Comparison of ENCODE assay signal across 8 mouse cellular contexts in genomic region chr11:69994401-69995090, GRCm38 (mm10). TPM values are rescaled to one million over a fixed set of nuclear protein-coding genes. Genes with fewer than 3 reads are reported as not detected.
DNase-seq lines count a peak whose midpoint lies in the region; ATAC-seq lines count a peak whose summit lies in the region.

No protein-coding gene starts in this region.

- no peaks in the 10 kb centered on the region for H3K27me3 ChIP-seq in hindbrain, embryonic 11.5 days (ENCODE audit: control insufficient read depth, insufficient read depth, low read length)
- no peaks in the 10 kb centered on the region for H3K27me3 ChIP-seq in hindbrain, embryonic 16.5 days (replicated peaks; ENCODE audit: control insufficient read depth, insufficient read depth, low read length)
- H3K27me3 ChIP-seq in embryonic facial prominence, embryonic 15.5 days: no peaks in the 10 kb centered on the region
- H3K27me3 ChIP-seq in liver, embryonic 15.5 days: no peaks in the 10 kb centered on the region

- 87% methylated on average over 11 of the region's 11 CpGs for WGBS in hindbrain, embryonic 11.5 days
- 87% methylated on average over 11 of the region's 11 CpGs for WGBS in hindbrain, embryonic 16.5 days
- 86% methylated on average over 11 of the region's 11 CpGs for WGBS in embryonic facial prominence, embryonic 15.5 days
- 77% methylated on average over 11 of the region's 11 CpGs for WGBS in liver, embryonic 15.5 days (ENCODE audit: insufficient replicate concordance)

- H3K4me1 ChIP-seq in hindbrain, embryonic 11.5 days (replicated peaks; ENCODE audit: control insufficient read depth, insufficient read depth, low read length): peaks cover 12% of the 10 kb centered on the region
- H3K4me1 ChIP-seq in hindbrain, embryonic 16.5 days (ENCODE audit: control insufficient read depth, insufficient read depth, low read depth, low read length): peaks cover 22% of the 10 kb centered on the region
- peaks cover 40% of the 10 kb centered on the region for H3K4me1 ChIP-seq in embryonic facial prominence, embryonic 15.5 days
- H3K4me1 ChIP-seq in liver, embryonic 15.5 days (replicated peaks): peaks cover 62% of the 10 kb centered on the region

- no peak overlapping the region for H3K27ac ChIP-seq in hindbrain, embryonic 11.5 days (ENCODE audit: low read depth, low read length)
- H3K27ac ChIP-seq in hindbrain, embryonic 16.5 days (ENCODE audit: low read depth, low read length): no peak overlapping the region
- 0 out of 2 replicates have a peak overlapping the region, but pooled peaks have one; percentile 17 for H3K27ac ChIP-seq in embryonic facial prominence, embryonic 15.5 days (replicated peaks)
- peak overlapping the region; percentile 99 for H3K27ac ChIP-seq in liver, embryonic 15.5 days (replicated peaks)

- H3K9ac ChIP-seq in hindbrain, embryonic 11.5 days (ENCODE audit: low read depth, low read length): no peak overlapping the region
- H3K9ac ChIP-seq in hindbrain, embryonic 16.5 days (ENCODE audit: low read depth, low read length): no peak overlapping the region
- H3K9ac ChIP-seq in embryonic facial prominence, embryonic 15.5 days: no peak overlapping the region
- H3K9ac ChIP-seq in liver, embryonic 15.5 days: peak overlapping the region; percentile 31; the same call in 1 of the 2 replicates

- no peak for ATAC-seq in hindbrain, embryonic 11.5 days (ENCODE audit: low FRiP score)
- no peak for ATAC-seq in hindbrain, embryonic 16.5 days
- ATAC-seq in embryonic facial prominence, embryonic 15.5 days (ENCODE audit: insufficient number of reproducible peaks, low FRiP score, low TSS enrichment, low read depth): no peak
- ATAC-seq in liver, embryonic 15.5 days (ENCODE audit: insufficient read depth): no peak

- H3K4me2 ChIP-seq in hindbrain, embryonic 11.5 days (replicated peaks; ENCODE audit: low read depth, low read length): no peak overlapping the region
- H3K4me2 ChIP-seq in hindbrain, embryonic 16.5 days (ENCODE audit: low read length): no peak overlapping the region
- H3K4me2 ChIP-seq in embryonic facial prominence, embryonic 15.5 days (replicated peaks): no peak overlapping the region
- H3K4me2 ChIP-seq in liver, embryonic 15.5 days: peak overlapping the region; percentile 95

- H3K4me3 ChIP-seq in hindbrain, embryonic 11.5 days (ENCODE audit: low read depth, low read length): peak overlapping the region; percentile 96
- no peak overlapping the region for H3K4me3 ChIP-seq in hindbrain, embryonic 16.5 days (ENCODE audit: low read length)
- H3K4me3 ChIP-seq in embryonic facial prominence, embryonic 15.5 days (replicated peaks): no peak overlapping the region
- peak overlapping the region; percentile 89 for H3K4me3 ChIP-seq in liver, embryonic 15.5 days (replicated peaks)

- DNase-seq in hindbrain, embryonic 11.5 days (ENCODE audit: low spot score): no peak
- peak; percentile 42 for DNase-seq in ES-CJ7 (ENCODE audit: low read depth, low spot score)
- DNase-seq in adrenal gland, postnatal 14 days: no peak
- no peak for DNase-seq in thymus, postnatal 36 days
- DNase-seq in urinary bladder, adult 2 months (ENCODE audit: low spot score): no peak

- peaks cover 9% of the 10 kb centered on the region for H3K36me3 ChIP-seq in hindbrain, embryonic 11.5 days (ENCODE audit: control insufficient read depth, insufficient read depth, low read length)
- H3K36me3 ChIP-seq in hindbrain, embryonic 16.5 days (ENCODE audit: control insufficient read depth, insufficient read depth, low read length): peaks cover 32% of the 10 kb centered on the region
- peaks cover 44% of the 10 kb centered on the region for H3K36me3 ChIP-seq in embryonic facial prominence, embryonic 15.5 days
- peaks cover 51% of the 10 kb centered on the region for H3K36me3 ChIP-seq in liver, embryonic 15.5 days (replicated peaks)

- H3K9me3 ChIP-seq in hindbrain, embryonic 11.5 days (ENCODE audit: control insufficient read depth, low read length): no peaks in the 10 kb centered on the region
- no peaks in the 10 kb centered on the region for H3K9me3 ChIP-seq in hindbrain, embryonic 16.5 days (ENCODE audit: control insufficient read depth, low read length)
- H3K9me3 ChIP-seq in embryonic facial prominence, embryonic 15.5 days (replicated peaks): no peaks in the 10 kb centered on the region
- H3K9me3 ChIP-seq in liver, embryonic 15.5 days (replicated peaks): no peaks in the 10 kb centered on the region

RNA-seq across cellular contexts. Expression of gene Phf23, which starts 1.0 kb away (rescaled TPM):
- polyA plus RNA-seq in hindbrain, embryonic 11.5 days (2014; fragmentation: Nextera tagmentation; extraction: Ambion mirVana): 56.7 and 57.5 TPM in 2 replicates
- polyA plus RNA-seq in hindbrain, embryonic 16.5 days (2015; fragmentation: Nextera tagmentation; extraction: Ambion mirVana): 54.2 and 55.4 TPM in 2 replicates
- 77.8 and 83.0 TPM in 2 replicates for polyA plus RNA-seq in embryonic facial prominence, embryonic 15.5 days (2015; fragmentation: Nextera tagmentation; extraction: Ambion mirVana)
- polyA plus RNA-seq in liver, embryonic 15.5 days (2015; fragmentation: Nextera tagmentation; extraction: Ambion mirVana): 23.1 and 24.0 TPM in 2 replicates
- total RNA-seq in adrenal gland, postnatal 14 days (2021): 47.3 and 53.2 TPM in 2 replicates
- 35.8 and 36.4 TPM in 2 replicates for polyA plus RNA-seq in urinary bladder, adult 2 months (2012; rRNA removed)

RNA-seq across cellular contexts. Expression of gene Gabarap, which starts 3.6 kb away (rescaled TPM):
- 621 and 643 TPM in 2 replicates for polyA plus RNA-seq in hindbrain, embryonic 11.5 days (2014; fragmentation: Nextera tagmentation; extraction: Ambion mirVana)
- polyA plus RNA-seq in hindbrain, embryonic 16.5 days (2015; fragmentation: Nextera tagmentation; extraction: Ambion mirVana): 576 and 581 TPM in 2 replicates
- polyA plus RNA-seq in embryonic facial prominence, embryonic 15.5 days (2015; fragmentation: Nextera tagmentation; extraction: Ambion mirVana): 543 and 559 TPM in 2 replicates
- 252 and 262 TPM in 2 replicates for polyA plus RNA-seq in liver, embryonic 15.5 days (2015; fragmentation: Nextera tagmentation; extraction: Ambion mirVana)
- 344 and 351 TPM in 2 replicates for total RNA-seq in adrenal gland, postnatal 14 days (2021)
- 374 and 440 TPM in 2 replicates for polyA plus RNA-seq in urinary bladder, adult 2 months (2012; rRNA removed)

RNA-seq across cellular contexts. Expression of gene Dvl2, which starts 5.8 kb away (rescaled TPM):
- 24.6 and 27.2 TPM in 2 replicates for polyA plus RNA-seq in hindbrain, embryonic 11.5 days (2014; fragmentation: Nextera tagmentation; extraction: Ambion mirVana)
- 21.0 and 25.4 TPM in 2 replicates for polyA plus RNA-seq in hindbrain, embryonic 16.5 days (2015; fragmentation: Nextera tagmentation; extraction: Ambion mirVana)
- polyA plus RNA-seq in embryonic facial prominence, embryonic 15.5 days (2015; fragmentation: Nextera tagmentation; extraction: Ambion mirVana): 47.3 and 52.3 TPM in 2 replicates
- polyA plus RNA-seq in liver, embryonic 15.5 days (2015; fragmentation: Nextera tagmentation; extraction: Ambion mirVana): 5.3 and 5.5 TPM in 2 replicates
- total RNA-seq in adrenal gland, postnatal 14 days (2021): 16.0 and 23.1 TPM in 2 replicates
- polyA plus RNA-seq in urinary bladder, adult 2 months (2012; rRNA removed): 11.9 and 16.7 TPM in 2 replicates

RNA-seq across cellular contexts. Expression of gene Elp5, which starts 12.2 kb away (rescaled TPM):
- polyA plus RNA-seq in hindbrain, embryonic 11.5 days (2014; fragmentation: Nextera tagmentation; extraction: Ambion mirVana): 154 and 163 TPM in 2 replicates
- 168 and 188 TPM in 2 replicates for polyA plus RNA-seq in hindbrain, embryonic 16.5 days (2015; fragmentation: Nextera tagmentation; extraction: Ambion mirVana)
- 112 and 113 TPM in 2 replicates for polyA plus RNA-seq in embryonic facial prominence, embryonic 15.5 days (2015; fragmentation: Nextera tagmentation; extraction: Ambion mirVana)
- 58.1 and 60.5 TPM in 2 replicates for polyA plus RNA-seq in liver, embryonic 15.5 days (2015; fragmentation: Nextera tagmentation; extraction: Ambion mirVana)
- total RNA-seq in adrenal gland, postnatal 14 days (2021): 65.2 and 73.2 TPM in 2 replicates
- 57.6 and 61.4 TPM in 2 replicates for polyA plus RNA-seq in urinary bladder, adult 2 months (2012; rRNA removed)

RNA-seq across cellular contexts. Expression of gene Ctdnep1, which starts 13.6 kb away (rescaled TPM):
- polyA plus RNA-seq in hindbrain, embryonic 11.5 days (2014; fragmentation: Nextera tagmentation; extraction: Ambion mirVana): 23.8 and 26.8 TPM in 2 replicates
- polyA plus RNA-seq in hindbrain, embryonic 16.5 days (2015; fragmentation: Nextera tagmentation; extraction: Ambion mirVana): 26.9 and 27.4 TPM in 2 replicates
- 31.6 and 34.9 TPM in 2 replicates for polyA plus RNA-seq in embryonic facial prominence, embryonic 15.5 days (2015; fragmentation: Nextera tagmentation; extraction: Ambion mirVana)
- polyA plus RNA-seq in liver, embryonic 15.5 days (2015; fragmentation: Nextera tagmentation; extraction: Ambion mirVana): 8.9 and 11.9 TPM in 2 replicates
- total RNA-seq in adrenal gland, postnatal 14 days (2021): 128 and 129 TPM in 2 replicates
- 82.0 and 95.4 TPM in 2 replicates for polyA plus RNA-seq in urinary bladder, adult 2 months (2012; rRNA removed)

Comparison
In these comparisons a context has a peak if more than half of its experiments do, and no peak if none do; other contexts are left out.
1. H3K4me3 ChIP-seq: peak in hindbrain, embryonic 11.5 days (single experiment) and liver, embryonic 15.5 days (single experiment); none in hindbrain, embryonic 16.5 days (single experiment) and embryonic facial prominence, embryonic 15.5 days (single experiment).
2. H3K27ac ChIP-seq: peak in embryonic facial prominence, embryonic 15.5 days (single experiment) and liver, embryonic 15.5 days (single experiment); none in hindbrain, embryonic 11.5 days (single experiment) and hindbrain, embryonic 16.5 days (single experiment).